Comparison of ENCODE assay signal across 9 mouse cellular contexts in the genomic region with DNA sequence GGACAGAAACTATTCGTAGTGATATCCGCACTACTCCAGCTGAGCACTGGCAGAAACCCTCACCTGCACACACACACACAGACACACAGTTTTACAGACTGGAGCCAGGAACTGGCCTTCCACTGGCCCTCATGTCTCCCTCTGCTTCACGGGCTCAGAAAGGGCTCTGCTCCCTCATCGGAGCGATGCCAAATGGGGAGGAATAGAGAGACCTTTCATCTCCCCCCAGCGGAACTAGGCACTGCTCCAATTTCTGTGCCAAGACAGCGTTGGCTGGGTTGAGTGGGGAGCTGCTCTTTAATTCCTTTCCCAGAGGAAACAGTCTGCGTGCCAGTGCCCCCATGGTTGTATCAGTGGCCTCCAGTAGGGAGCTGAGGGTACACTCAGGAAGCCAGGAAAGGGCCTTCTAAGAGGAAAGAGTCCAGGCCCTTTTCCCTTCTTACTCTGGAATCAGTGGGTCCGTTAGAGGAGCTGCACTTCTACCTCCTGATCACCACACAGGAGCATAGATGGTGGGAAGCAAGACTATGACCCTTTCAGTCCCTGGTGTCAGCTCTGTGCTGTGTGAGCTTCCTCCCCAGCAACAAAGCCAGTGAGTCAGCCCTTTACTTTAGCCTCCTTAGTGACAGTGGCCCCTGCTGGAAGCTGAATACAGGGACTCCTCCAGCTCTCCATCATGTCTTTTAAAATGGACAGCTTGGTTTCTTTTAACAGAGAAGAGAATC.
DNase-seq lines count a peak whose midpoint lies in the region; ATAC-seq and TF ChIP-seq lines count a peak whose summit lies in the region.
"Had no signal": no experiment of that assay in that cellular context is flagged by ENCODE, and none has a peak within 500 bp of the region (broad histone marks: within the 10 kb centered on the region; RNA-seq: fewer than 3 reads in every experiment).

No protein-coding gene starts in this region.

- H3K9me3 ChIP-seq in CH12.LX (replicated peaks; ENCODE audit: low read length), result no peaks in the 10 kb centered on the region
- no peaks in the 10 kb centered on the region for H3K9me3 ChIP-seq in heart, embryonic 16.5 days (replicated peaks; ENCODE audit: control insufficient read depth, low read length)
- H3K9me3 ChIP-seq in midbrain, embryonic 16.5 days (replicated peaks; ENCODE audit: control insufficient read depth, low read length, poor library complexity, severe bottlenecking), result no peaks in the 10 kb centered on the region

- no peaks in the 10 kb centered on the region for H3K79me2 ChIP-seq in CH12.LX (replicated peaks; ENCODE audit: control insufficient read depth, extremely low read depth, insufficient read depth, poor library complexity, severe bottlenecking)

- in situ Hi-C loops in CH12.LX (cut with MboI; ENCODE audit: low pct_ligation_motif_present, low pct_unique_long_range_greater_than_20kb, low sequenced_read_pairs), result no loop called here

- DNase-seq in CH12.LX (ENCODE audit: extremely low read depth), result no peak
- peak; percentile 31 for DNase-seq in NIH3T3 (ENCODE audit: low read depth)
- peak; percentile 60 to 82 for DNase-seq in cerebellum, postnatal 4 days (ENCODE audit: low spot score in 2 of 2)
- DNase-seq in layer of hippocampus, postnatal 36 days, result peak; percentile 80 to 84
- DNase-seq in embryo, embryonic 9.5 days (ENCODE audit: extremely low spot score), result no peak

- no peak overlapping the region for H3K27ac ChIP-seq in CH12.LX (ENCODE audit: insufficient read depth, low read depth)
- H3K27ac ChIP-seq in heart, embryonic 16.5 days (ENCODE audit: low read length), result peak overlapping the region; percentile 46; the same call in 1 of the 2 replicates
- peak overlapping the region; percentile 64 for H3K27ac ChIP-seq in midbrain, embryonic 16.5 days (ENCODE audit: low read length)
- H3K27ac ChIP-seq: liver, embryonic 14.5 days had no signal

- TF ChIP-seq POLR2A in CH12.LX (IDR thresholded peaks at IDR 0.05; ENCODE audit: low read depth, low read length), result no peak

- H3K4me1 ChIP-seq in CH12.LX (ENCODE audit: control insufficient read depth in 1 of 2, insufficient read depth in 2 of 2), result no peaks in the 10 kb centered on the region
- H3K4me1 ChIP-seq in heart, embryonic 16.5 days (ENCODE audit: control insufficient read depth, insufficient read depth, low read length), result peaks cover 6% of the 10 kb centered on the region; the same call in 1 of the 2 replicates
- H3K4me1 ChIP-seq in midbrain, embryonic 16.5 days (ENCODE audit: control insufficient read depth, insufficient read depth, low read length), result peaks cover 7% of the 10 kb centered on the region; the same call in 1 of the 2 replicates

- 59% methylated on average over 9 of the region's 9 CpGs for WGBS in heart, embryonic 16.5 days
- WGBS in midbrain, embryonic 16.5 days, result 58% methylated on average over 9 of the region's 9 CpGs

- no peak overlapping the region for H3K4me2 ChIP-seq in CH12.LX (ENCODE audit: insufficient read depth, low read depth, poor library complexity, severe bottlenecking)
- H3K4me2 ChIP-seq in heart, embryonic 16.5 days (ENCODE audit: low read depth, low read length), result no peak overlapping the region
- H3K4me2 ChIP-seq in midbrain, embryonic 16.5 days (ENCODE audit: low read length), result no peak overlapping the region

- peak in 1 of 2 experiments; percentile 7; a peak in 1 of 4 replicates for TF ChIP-seq CTCF in CH12.LX (conservative IDR thresholded peaks at IDR 0.05 in 1 of 2, IDR thresholded peaks at IDR 0.05 in 1 of 2; ENCODE audit: low read depth in 2 of 2, low read length in 2 of 2)

- peak; percentile 1 for TF ChIP-seq RAD21 in CH12.LX (IDR thresholded peaks at IDR 0.05; ENCODE audit: low read depth, low read length)

- no peak for TF ChIP-seq EP300 in CH12.LX (IDR thresholded peaks at IDR 0.05; ENCODE audit: low read length)

- ATAC-seq in heart, embryonic 16.5 days (replicated peaks; ENCODE audit: extremely low read depth, insufficient read depth, low FRiP score), result peak; percentile 65; the same call in 1 of the 2 replicates
- peak; percentile 85 for ATAC-seq in midbrain, embryonic 16.5 days
- no peak for ATAC-seq in activated CD4-positive, CD25-positive, alpha-beta regulatory T cell, adult 4 months

- H3K27me3 ChIP-seq in CH12.LX (replicated peaks), result peaks cover 24% of the 10 kb centered on the region
- H3K27me3 ChIP-seq in heart, embryonic 16.5 days (ENCODE audit: control insufficient read depth, insufficient read depth, low read length), result no peaks in the 10 kb centered on the region
- no peaks in the 10 kb centered on the region for H3K27me3 ChIP-seq in midbrain, embryonic 16.5 days (ENCODE audit: control insufficient read depth, insufficient read depth, low read depth, low read length)

- H3K9ac ChIP-seq in CH12.LX (ENCODE audit: insufficient read depth, low read depth), result no peak overlapping the region
- H3K9ac ChIP-seq in heart, embryonic 16.5 days (ENCODE audit: low read length), result no peak overlapping the region
- H3K9ac ChIP-seq in midbrain, embryonic 16.5 days (ENCODE audit: low read depth, low read length), result no peak overlapping the region
- H3K9ac ChIP-seq: liver, embryonic 14.5 days had no signal

- dilution Hi-C loops in CH12.LX (cut with MboI; ENCODE audit: extremely low pct_ligation_motif_present, extremely low pct_unique_long_range_greater_than_20kb, low sequenced_read_pairs), result no loop called here

- no peaks in the 10 kb centered on the region for H3K36me3 ChIP-seq in CH12.LX (replicated peaks in 1 of 2; ENCODE audit: control insufficient read depth in 1 of 2, insufficient read depth in 1 of 2, low read length in 1 of 2)
- no peaks in the 10 kb centered on the region for H3K36me3 ChIP-seq in heart, embryonic 16.5 days (ENCODE audit: control insufficient read depth, insufficient read depth)
- H3K36me3 ChIP-seq in midbrain, embryonic 16.5 days (ENCODE audit: control insufficient read depth, insufficient read depth, low read length), result no peaks in the 10 kb centered on the region

- no peak overlapping the region for H3K4me3 ChIP-seq in CH12.LX (replicated peaks in 1 of 3; ENCODE audit: low read depth in 2 of 3, low read length in 2 of 3, poor library complexity in 1 of 3)
- H3K4me3 ChIP-seq in heart, embryonic 16.5 days (ENCODE audit: low read length), result no peak overlapping the region
- H3K4me3 ChIP-seq in midbrain, embryonic 16.5 days (ENCODE audit: low read depth, low read length), result no peak overlapping the region

TF ChIP-seq in CH12.LX, 34 proteins besides CTCF, POLR2A, EP300 and RAD21:
- TF ChIP-seq USF2 (conservative IDR thresholded peaks at IDR 0.05; ENCODE audit: low read depth, low read length), result no peak
- TF ChIP-seq MEF2A (IDR thresholded peaks at IDR 0.05; ENCODE audit: borderline replicate concordance, low read depth, low read length), result no peak
- no peak for TF ChIP-seq GABPA (IDR thresholded peaks at IDR 0.05; ENCODE audit: insufficient replicate concordance, low read depth, low read length)
- no peak for TF ChIP-seq ETS1 (conservative IDR thresholded peaks at IDR 0.05; ENCODE audit: low read depth, low read length)
- no peak for TF ChIP-seq ZNF384 (IDR thresholded peaks at IDR 0.05; ENCODE audit: low read depth, low read length)
- TF ChIP-seq JUND (conservative IDR thresholded peaks at IDR 0.05; ENCODE audit: low read depth, low read length), result no peak
- no peak for TF ChIP-seq JUN (IDR thresholded peaks at IDR 0.05; ENCODE audit: insufficient read depth, low read depth, low read length)
- TF ChIP-seq MAX (IDR thresholded peaks at IDR 0.05; ENCODE audit: low read length), result no peak
- TF ChIP-seq RCOR1 (conservative IDR thresholded peaks at IDR 0.05; ENCODE audit: low read depth, low read length), result no peak
- no peak for TF ChIP-seq NRF1 (IDR thresholded peaks at IDR 0.05; ENCODE audit: low read depth, low read length)
- TF ChIP-seq ZMIZ1 (IDR thresholded peaks at IDR 0.05; ENCODE audit: low read depth, low read length), result no peak
- TF ChIP-seq MAZ (IDR thresholded peaks at IDR 0.05; ENCODE audit: low read depth, low read length), result no peak
- no peak for TF ChIP-seq TCF12 (IDR thresholded peaks at IDR 0.05; ENCODE audit: low read depth, low read length)
- no peak for TF ChIP-seq MYC (IDR thresholded peaks at IDR 0.05; ENCODE audit: low read depth, low read length)
- TF ChIP-seq CHD1 (IDR thresholded peaks at IDR 0.05; ENCODE audit: low read depth, low read length), result no peak
- no peak for TF ChIP-seq SMC3 (IDR thresholded peaks at IDR 0.05; ENCODE audit: low read depth, low read length)
- TF ChIP-seq BHLHE40 (IDR thresholded peaks at IDR 0.05; ENCODE audit: low read depth, low read length), result no peak
- no peak for TF ChIP-seq KAT2A (IDR thresholded peaks at IDR 0.05; ENCODE audit: insufficient replicate concordance, low read length)
- no peak for TF ChIP-seq TBP (conservative IDR thresholded peaks at IDR 0.05; ENCODE audit: low read depth, low read length)

Comparison
In these comparisons a context has a peak if more than half of its experiments do, and no peak if none do; other contexts are left out.
1. DNase-seq: peak in NIH3T3 (single experiment), cerebellum, postnatal 4 days (2 of 2) and layer of hippocampus, postnatal 36 days (2 of 2); none in CH12.LX (single experiment) and embryo, embryonic 9.5 days (single experiment).